Mouse (Mus musculus): Measurements from ENCODE around the gene Il17ra.
A peak's percentile ranks its signal among the peaks of the same experiment; 100 is the strongest.

Gene Il17ra

GRCm38 (mm10) chr6:120463086-120463871 is at the start of gene Il17ra:
TSS of gene Il17ra (plus strand) at chr6:120463247.
- peak; percentile 80 for ATAC-seq (ENCODE audit: low TSS enrichment)

GRCm38 (mm10) chr6:120438161-120438560 is 24.9 kb upstream of the Il17ra start:
- no peak for ATAC-seq (ENCODE audit: low TSS enrichment)

- no peak for ATAC-seq (ENCODE audit: low TSS enrichment)
Measured at GRCm38 (mm10) chr6:120442171-120442749, 20.8 kb upstream of the Il17ra start.

GRCm38 (mm10) chr6:120443363-120444355 is 19.4 kb upstream of the Il17ra start:
- peak; percentile 84 for ATAC-seq (ENCODE audit: low TSS enrichment)

GRCm38 (mm10) chr6:120450208-120450607 is 12.8 kb upstream of the Il17ra start:
- no peak for ATAC-seq (ENCODE audit: low TSS enrichment)

GRCm38 (mm10) chr6:120452384-120453102 is 10.5 kb upstream of the Il17ra start:
- no peak for ATAC-seq (ENCODE audit: low TSS enrichment)

- ATAC-seq (ENCODE audit: low TSS enrichment) = peak; percentile 19; the same call in 1 of the 2 replicates
Measured at GRCm38 (mm10) chr6:120453103-120453445, 10.0 kb upstream of the Il17ra start.

GRCm38 (mm10) chr6:120453556-120453955 is 9.5 kb upstream of the Il17ra start:
- no peak for ATAC-seq (ENCODE audit: low TSS enrichment)

- no peak for ATAC-seq (ENCODE audit: low TSS enrichment)
Measured at GRCm38 (mm10) chr6:120454627-120455077, 8.4 kb upstream of the Il17ra start.

GRCm38 (mm10) chr6:120457074-120457473 is 6.0 kb upstream of the Il17ra start:
- ATAC-seq (ENCODE audit: low TSS enrichment) = no peak

GRCm38 (mm10) chr6:120457751-120458150 is 5.3 kb upstream of the Il17ra start:
- ATAC-seq (ENCODE audit: low TSS enrichment) = no peak

- ATAC-seq (ENCODE audit: low TSS enrichment) = no peak
Measured at GRCm38 (mm10) chr6:120461217-120461616, 1.8 kb upstream of the Il17ra start.

GRCm38 (mm10) chr6:120462251-120462650 is 796 bp upstream of the Il17ra start:
- no peak for ATAC-seq (ENCODE audit: low TSS enrichment)

- ATAC-seq (ENCODE audit: low TSS enrichment) = no peak
Measured at GRCm38 (mm10) chr6:120463884-120464283, 837 bp downstream of the Il17ra start.

- no peak for ATAC-seq (ENCODE audit: low TSS enrichment)
Measured at GRCm38 (mm10) chr6:120464406-120464939, 1.4 kb downstream of the Il17ra start.

GRCm38 (mm10) chr6:120465393-120465792 is 2.3 kb downstream of the Il17ra start:
- no peak for ATAC-seq (ENCODE audit: low TSS enrichment)

GRCm38 (mm10) chr6:120466609-120467329 is 3.7 kb downstream of the Il17ra start:
- ATAC-seq (ENCODE audit: low TSS enrichment) = no peak

GRCm38 (mm10) chr6:120468259-120468658 is 5.2 kb downstream of the Il17ra start:
- ATAC-seq (ENCODE audit: low TSS enrichment) = no peak

- ATAC-seq (ENCODE audit: low TSS enrichment) = no peak
Measured at GRCm38 (mm10) chr6:120469268-120469667, 6.2 kb downstream of the Il17ra start.

- no peak for ATAC-seq (ENCODE audit: low TSS enrichment)
Measured at GRCm38 (mm10) chr6:120469770-120470169, 6.7 kb downstream of the Il17ra start.

- ATAC-seq (ENCODE audit: low TSS enrichment) = no peak
Measured at GRCm38 (mm10) chr6:120470666-120471065, 7.6 kb downstream of the Il17ra start.
